Mouse (Mus musculus) neural tube, embryonic 11.5 days (tissue): ENCODE results near the gene Bmp5. TPM values are rescaled to one million over a fixed set of nuclear protein-coding genes. Genes with fewer than 3 reads are reported as not detected.
A peak's percentile ranks its signal among the peaks of the same experiment; 100 is the strongest.
"Not testable (repeated sequence)": the region's sequence is repeated elsewhere in the genome, so short reads cannot be mapped to it uniquely, and the experiment has no call there.

Source experiments
- ATAC-seq: fragments of 200-750 bp; cut with Nextera tagmentation; 2 replicates; pipeline ENCODE4 v1.8.0; 2017; ENCODE audit warnings: moderate number of reproducible peaks, mild to moderate bottlenecking, moderate TSS enrichment, moderate library complexity; ENCODE audit not compliant: insufficient read depth, low FRiP score, low TSS enrichment
- DNase-seq: peaks from one replicate; pipeline ENCODE4 v3.0.0-alpha.2; 2015; ENCODE audit warnings: low spot score
- H3K27ac ChIP-seq: fragments of 300-500 bp; sonication (generic); 2 replicates; pipeline ENCODE4 v1.5.1; 2014; ENCODE audit warnings: low read depth, mild to moderate bottlenecking, low read length
- H3K27me3 ChIP-seq: fragments of 300-500 bp; sonication (generic); 2 replicates; pipeline ENCODE4 v1.6.1; 2014; ENCODE audit warnings: mild to moderate bottlenecking, low read length, mixed read lengths; ENCODE audit not compliant: control insufficient read depth, insufficient read depth
- H3K36me3 ChIP-seq: fragments of 300-500 bp; sonication (generic); 2 replicates; pipeline ENCODE4 v1.6.1; 2014; ENCODE audit warnings: mild to moderate bottlenecking, low read length, moderate library complexity, mixed read lengths; ENCODE audit not compliant: control insufficient read depth, insufficient read depth
- H3K4me1 ChIP-seq: fragments of 300-500 bp; sonication (generic); 2 replicates; pipeline ENCODE4 v1.6.1; 2014; ENCODE audit warnings: low read length, mixed read lengths; ENCODE audit not compliant: control insufficient read depth, insufficient read depth
- H3K4me2 ChIP-seq: fragments of 300-500 bp; sonication (generic); 2 replicates; pipeline ENCODE4 v1.6.1; 2014; ENCODE audit warnings: low read depth, mild to moderate bottlenecking, moderate library complexity
- H3K4me3 ChIP-seq: fragments of 300-500 bp; sonication (generic); 2 replicates; pipeline ENCODE4 v1.5.1; 2014; ENCODE audit warnings: low read depth, low read length
- H3K9ac ChIP-seq: fragments of 300-500 bp; sonication (generic); 2 replicates; pipeline ENCODE4 v1.6.1; 2014; ENCODE audit warnings: mild to moderate bottlenecking, low read length
- H3K9me3 ChIP-seq: fragments of 300-500 bp; sonication (generic); 2 replicates; pipeline ENCODE4 v1.6.1; 2016; ENCODE audit warnings: low read length; ENCODE audit not compliant: control insufficient read depth
- WGBS: fragments of 180-500 bp; shearing (Covaris S2); extraction: QIAGEN DNeasy Blood & Tissue Kit; methylation state at CpG from one replicate; pipeline ENCODE4 v1.1.7; 2014; 5-methylcytosine and 5-hydroxymethylcytosine counted together
- polyA plus RNA-seq: library from polyadenylated mRNA; unstranded; fragments of >200 nt; fragmentation: Nextera tagmentation; extraction: Ambion mirVana; gene quantifications from 2 replicates; pipeline ENCODE4 v1.2.1, GENCODE M21; 2014

The Bmp5 gene
- polyA plus RNA-seq, 1 experiment from 2014 or later: 6.5 TPM

DNA sequence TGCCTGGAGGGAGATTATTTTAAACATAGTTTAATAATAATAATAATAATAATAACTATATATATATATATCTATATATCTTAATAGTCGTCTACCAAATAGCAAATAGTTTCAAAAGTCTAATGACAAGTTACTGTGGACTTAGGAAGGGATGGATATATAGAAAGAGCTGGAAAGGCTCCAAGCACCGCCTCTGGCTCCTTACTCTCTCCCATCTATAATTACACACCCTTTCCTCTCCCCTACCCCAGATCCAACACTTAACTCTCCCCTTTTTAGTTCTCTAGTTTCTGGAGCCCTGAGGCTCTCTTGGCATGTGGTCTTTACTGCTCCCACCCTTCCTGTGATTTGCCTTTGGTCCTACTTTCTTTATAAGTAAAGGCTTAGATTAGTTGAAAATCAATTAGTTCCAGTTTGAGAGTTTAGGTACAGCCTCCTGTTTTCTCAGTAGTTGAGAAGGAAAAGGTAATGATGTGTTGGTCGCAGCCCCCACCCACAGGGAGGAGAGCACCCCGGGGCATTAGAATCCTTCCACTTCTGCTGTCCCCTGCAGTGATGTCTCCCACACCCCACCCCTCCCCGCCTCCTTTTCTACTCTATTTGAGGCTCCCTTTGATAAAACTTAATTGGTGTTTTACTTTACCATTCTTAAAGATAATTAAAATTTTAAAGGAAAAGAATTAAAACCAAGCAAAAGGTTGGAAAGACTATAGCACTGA, 5.6 kb downstream of the Bmp5 start:
- Histone ChIP-seq H3K36me3 (no peaks in the 10 kb centered on the region), H3K27ac (no peak overlapping the region), H3K4me3 (no peak overlapping the region), H3K27me3 (no peaks in the 10 kb centered on the region), H3K9ac (no peak overlapping the region), H3K4me2 (peak overlapping the region; percentile 12; the same call in 1 of the 2 replicates), H3K9me3 (no peaks in the 10 kb centered on the region), H3K4me1 (peaks cover 5% of the 10 kb centered on the region; the same call in 1 of the 2 replicates)
- no peak for DNase-seq
- WGBS: 26% methylated on average over 5 of the region's 5 CpGs
- no peak for ATAC-seq

DNA sequence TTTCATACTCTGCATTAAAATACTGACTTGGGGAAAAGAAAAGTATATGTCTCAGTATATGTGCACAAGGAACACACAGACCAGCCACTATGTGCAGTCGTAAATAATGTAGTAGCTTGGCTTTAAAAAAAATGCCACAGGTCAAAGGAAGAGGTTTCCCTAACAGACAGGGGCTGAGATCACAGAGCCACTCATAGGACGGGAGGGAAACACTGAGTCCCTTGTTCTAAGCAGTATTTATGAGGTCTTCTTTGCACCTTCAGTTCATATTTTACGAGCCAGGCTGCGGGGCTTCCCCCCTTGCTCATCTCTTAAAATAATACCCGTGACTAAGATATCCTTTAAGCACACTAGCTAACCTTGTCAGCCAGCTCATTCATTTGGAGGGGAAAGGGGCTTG, 6.4 kb downstream of the Bmp5 start:
- peaks cover 5% of the 10 kb centered on the region; the same call in 1 of the 2 replicates for H3K4me1 ChIP-seq
- H3K27ac ChIP-seq: no peak overlapping the region
- no peak overlapping the region for H3K9ac ChIP-seq
- no peak overlapping the region for H3K4me3 ChIP-seq
- H3K27me3 ChIP-seq: no peaks in the 10 kb centered on the region
- H3K9me3 ChIP-seq: no peaks in the 10 kb centered on the region
- no peaks in the 10 kb centered on the region for H3K36me3 ChIP-seq
- WGBS: 20% methylated on average over 5 of the region's 5 CpGs
- ATAC-seq (peak; percentile 60), DNase-seq (peak; percentile 11)
- no peak overlapping the region for H3K4me2 ChIP-seq

GRCm38 (mm10) chr9:75783573-75783972, 8.4 kb downstream of the Bmp5 start:
- ATAC-seq (no peak), DNase-seq (no peak)
- Histone ChIP-seq H3K36me3 (no peaks in the 10 kb centered on the region), H3K27me3 (no peaks in the 10 kb centered on the region), H3K9ac (no peak overlapping the region), H3K4me2 (no peak overlapping the region), H3K4me1 (peaks cover 5% of the 10 kb centered on the region; the same call in 1 of the 2 replicates), H3K9me3 (no peaks in the 10 kb centered on the region), H3K27ac (no peak overlapping the region), H3K4me3 (no peak overlapping the region)
- 83% methylated on average over 2 of the region's 2 CpGs for WGBS

GRCm38 (mm10) chr9:75785959-75786358, 10.8 kb downstream of the Bmp5 start:
- no peak overlapping the region for H3K4me3 ChIP-seq
- H3K4me2 ChIP-seq: no peak overlapping the region
- H3K36me3 ChIP-seq: no peaks in the 10 kb centered on the region
- no peak overlapping the region for H3K9ac ChIP-seq
- DNase-seq: no peak
- no peak for ATAC-seq
- peaks cover 4% of the 10 kb centered on the region for H3K4me1 ChIP-seq
- no peaks in the 10 kb centered on the region for H3K9me3 ChIP-seq
- no peak overlapping the region for H3K27ac ChIP-seq
- no peaks in the 10 kb centered on the region for H3K27me3 ChIP-seq
- WGBS: 84% methylated on average over 5 of the region's 5 CpGs

DNA sequence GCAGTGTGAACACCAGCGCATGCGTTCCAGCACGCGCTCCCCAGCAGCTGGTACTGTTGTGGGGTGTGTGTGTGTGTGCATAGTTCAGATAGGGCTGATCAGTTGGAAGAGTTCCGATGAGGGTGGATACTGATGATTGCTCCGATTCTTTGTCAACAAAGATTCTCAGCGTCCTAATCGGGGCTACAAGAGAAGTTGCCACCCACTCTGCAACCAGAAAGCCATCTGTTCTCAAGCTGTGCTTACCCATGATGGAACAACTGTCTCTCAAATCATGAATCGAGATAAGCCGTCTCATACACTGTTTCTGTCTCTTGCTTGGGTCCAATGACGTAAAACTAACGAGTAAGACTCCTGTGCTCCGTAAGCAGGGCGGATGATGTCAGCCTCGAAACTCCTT, 12.0 kb downstream of the Bmp5 start:
- no peaks in the 10 kb centered on the region for H3K27me3 ChIP-seq
- no peak overlapping the region for H3K9ac ChIP-seq
- H3K36me3 ChIP-seq: no peaks in the 10 kb centered on the region
- peaks cover 4% of the 10 kb centered on the region; the same call in 1 of the 2 replicates for H3K4me1 ChIP-seq
- H3K27ac ChIP-seq: no peak overlapping the region
- ATAC-seq (no peak), DNase-seq (no peak)
- WGBS: 89% methylated on average over 15 of the region's 15 CpGs
- H3K4me2 ChIP-seq: no peak overlapping the region
- H3K9me3 ChIP-seq: no peaks in the 10 kb centered on the region
- H3K4me3 ChIP-seq: no peak overlapping the region

DNA sequence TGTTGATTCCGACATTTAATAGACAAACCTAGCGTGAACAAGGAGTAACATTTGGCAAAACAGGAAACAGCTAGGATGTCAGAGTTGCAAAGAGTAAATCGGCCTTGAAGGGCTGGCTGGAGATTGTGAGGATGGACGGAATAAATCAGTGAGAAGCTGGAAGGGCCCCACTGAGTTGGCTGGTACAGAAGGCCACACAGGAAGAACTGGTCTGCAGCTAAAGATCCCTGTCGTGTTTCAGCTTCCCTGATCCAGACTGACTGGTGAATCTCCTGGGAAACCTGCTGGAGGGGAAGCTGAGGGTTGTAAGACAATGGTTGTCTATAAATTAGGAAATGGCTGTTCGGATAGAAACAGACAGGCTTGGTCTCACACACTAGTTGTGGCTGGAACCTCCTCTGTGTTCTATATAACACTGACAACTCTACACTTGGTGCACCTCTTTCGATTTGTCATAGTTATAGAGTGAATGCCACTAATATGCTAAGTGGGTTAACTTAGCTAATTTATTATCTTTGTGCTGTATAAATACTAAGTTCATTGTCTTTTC, 14.8 kb downstream of the Bmp5 start:
- peak; percentile 63; the same call in 1 of the 2 replicates for ATAC-seq
- no peak for DNase-seq
- WGBS: 41% methylated on average over 7 of the region's 7 CpGs

GRCm38 (mm10) chr9:75804940-75805339, 29.8 kb downstream of the Bmp5 start:
- Histone ChIP-seq H3K4me3 (no peak overlapping the region), H3K9me3 (no peaks in the 10 kb centered on the region), H3K27me3 (no peaks in the 10 kb centered on the region), H3K27ac (no peak overlapping the region), H3K9ac (no peak overlapping the region), H3K4me1 (no peaks in the 10 kb centered on the region), H3K4me2 (no peak overlapping the region), H3K36me3 (no peaks in the 10 kb centered on the region)
- DNase-seq (no peak), ATAC-seq (no peak)
- 90% methylated on average over 6 of the region's 6 CpGs for WGBS

More for the DNA sequence above, 14.8 kb downstream of the Bmp5 start:
- no peaks in the 10 kb centered on the region for H3K27me3 ChIP-seq
- no peak overlapping the region for H3K4me2 ChIP-seq
- no peaks in the 10 kb centered on the region for H3K9me3 ChIP-seq
- no peak overlapping the region for H3K4me3 ChIP-seq
- peaks cover 4% of the 10 kb centered on the region; the same call in 1 of the 2 replicates for H3K4me1 ChIP-seq
- H3K36me3 ChIP-seq: no peaks in the 10 kb centered on the region
- no peak overlapping the region for H3K9ac ChIP-seq
- H3K27ac ChIP-seq: no peak overlapping the region

- not testable (repeated sequence) for H3K27me3 ChIP-seq, DNase-seq, H3K9me3 ChIP-seq, H3K4me1 ChIP-seq, H3K4me3 ChIP-seq, H3K4me2 ChIP-seq, H3K36me3 ChIP-seq, H3K9ac ChIP-seq, H3K27ac ChIP-seq
- 100% methylated on average over 2 of the region's 4 CpGs for WGBS
- 0 out of 2 replicates have a peak, but pooled peaks have one; percentile 67 for ATAC-seq
Measured at GRCm38 (mm10) chr9:75808179-75808578, 33.0 kb downstream of the Bmp5 start.

DNA sequence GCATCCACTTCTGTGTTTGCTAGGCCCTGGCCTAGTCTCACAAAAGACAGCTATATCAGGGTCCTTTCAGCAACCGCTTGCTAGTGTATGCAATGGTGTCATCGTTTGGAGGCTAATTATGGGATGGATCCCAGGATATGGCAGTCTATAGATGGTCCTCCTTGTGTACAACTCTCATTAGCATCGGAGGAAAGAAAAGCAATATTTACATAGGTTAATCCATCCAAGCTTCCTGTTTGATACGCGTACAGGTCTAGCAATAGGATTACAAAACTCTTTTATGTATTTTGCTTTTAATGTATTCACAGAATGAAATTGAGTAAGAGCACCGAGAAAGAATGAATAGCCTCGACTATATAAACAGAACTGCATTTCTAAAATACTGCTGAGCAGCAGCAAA, 33.5 kb downstream of the Bmp5 start:
- no peak overlapping the region for H3K9ac ChIP-seq

More for the DNA sequence above, 33.5 kb downstream of the Bmp5 start:
- Histone ChIP-seq H3K36me3 (no peaks in the 10 kb centered on the region), H3K27me3 (no peaks in the 10 kb centered on the region), H3K4me2 (no peak overlapping the region), H3K9me3 (no peaks in the 10 kb centered on the region), H3K4me1 (no peaks in the 10 kb centered on the region), H3K4me3 (no peak overlapping the region), H3K27ac (no peak overlapping the region)
- ATAC-seq (no peak), DNase-seq (no peak)
- 88% methylated on average over 7 of the region's 7 CpGs for WGBS
